8 mouse cellular contexts compared by ENCODE assay signal in genomic region chr12:100241911-100242796, GRCm38 (mm10). TPM values are rescaled to one million over a fixed set of nuclear protein-coding genes. Genes with fewer than 3 reads are reported as not detected.
DNase-seq lines count a peak whose midpoint lies in the region; ATAC-seq and TF ChIP-seq lines count a peak whose summit lies in the region.

No protein-coding gene starts in this region.

- no peak for TF ChIP-seq CTCF in hindbrain, postnatal 0 days (IDR thresholded peaks at IDR 0.05; ENCODE audit: low read depth)

- peak overlapping the region; percentile 43 for H3K4me2 ChIP-seq in hindbrain, postnatal 0 days (ENCODE audit: low read depth, low read length)

- no peaks in the 10 kb centered on the region for H3K27me3 ChIP-seq in hindbrain, postnatal 0 days (ENCODE audit: insufficient read depth, low read length)

- no peaks in the 10 kb centered on the region for H3K36me3 ChIP-seq in hindbrain, postnatal 0 days (ENCODE audit: insufficient read depth, low read length)

- peak; percentile 94 for DNase-seq in ZHBTc4 (ENCODE audit: low read depth, low spot score)
- peak; percentile 30 for DNase-seq in gastrocnemius, postnatal 10 days
- peak; percentile 91 for DNase-seq in hindbrain, postnatal 0 days (ENCODE audit: low spot score)
- peak; percentile 59 to 74 for DNase-seq in left cerebral cortex, adult 18-20 months (ENCODE audit: low spot score in 2 of 2)
- peak; percentile 48 for DNase-seq in lung, postnatal 25 days (ENCODE audit: low spot score)
- peak; percentile 42 for DNase-seq in retina, postnatal 7 days (ENCODE audit: low read depth, low spot score)
- DNase-seq in spleen, postnatal 14 days (ENCODE audit: low spot score in 2 of 2): no peak

- H3K4me1 ChIP-seq in hindbrain, postnatal 0 days (ENCODE audit: insufficient read depth, low read length): no peaks in the 10 kb centered on the region; the same call in 1 of the 2 replicates

- ATAC-seq in common myeloid progenitor, adult 5-6 weeks (replicated peaks; ENCODE audit: low read depth, poor library complexity, severe bottlenecking): 0 out of 2 replicates have a peak, but pooled peaks have one; percentile 42
- peak; percentile 94 for ATAC-seq in hindbrain, postnatal 0 days

- H3K9me3 ChIP-seq in hindbrain, postnatal 0 days (ENCODE audit: low read length): no peaks in the 10 kb centered on the region

- 9% methylated on average over 22 of the region's 22 CpGs for WGBS in hindbrain, postnatal 0 days

- H3K9ac ChIP-seq in hindbrain, postnatal 0 days (replicated peaks; ENCODE audit: low read length): 0 out of 2 replicates have a peak overlapping the region, but pooled peaks have one; percentile 9

- no peak overlapping the region for H3K4me3 ChIP-seq in hindbrain, postnatal 0 days (ENCODE audit: low read length)

- H3K27ac ChIP-seq in hindbrain, postnatal 0 days: peak overlapping the region; percentile 65

RNA-seq across cellular contexts. Expression of gene Calm1, which starts 42.9 kb away (rescaled TPM):
- total RNA-seq in common myeloid progenitor, adult 5-6 weeks (2017): 609 and 643 TPM in 2 replicates
- 100 to 1,000 TPM; 360 to 362 TPM for total RNA-seq in gastrocnemius, postnatal 10 days (2021)
- 1,139 and 1,416 TPM in 2 replicates for total RNA-seq in hindbrain, postnatal 0 days (2014; rRNA removed)
- polyA plus RNA-seq in hindbrain, postnatal 0 days (2015; fragmentation: Nextera tagmentation; extraction: Ambion mirVana): 4,078 and 4,190 TPM in 2 replicates
- total RNA-seq in left cerebral cortex, adult 18-20 months (2021): 1,000 to 10,000 TPM; 2,232 to 2,307 TPM

Comparison
In these comparisons a context has a peak if more than half of its experiments do, and no peak if none do; other contexts are left out.
1. DNase-seq: peak in ZHBTc4 (single experiment), gastrocnemius, postnatal 10 days (single experiment), hindbrain, postnatal 0 days (single experiment), left cerebral cortex, adult 18-20 months (2 of 2), lung, postnatal 25 days (single experiment) and retina, postnatal 7 days (single experiment); none in spleen, postnatal 14 days (0 of 2).